Mouse (Mus musculus) CH12.LX (cell line): Measurements from ENCODE around the gene Phb. TPM values are rescaled to one million over a fixed set of nuclear protein-coding genes. Genes with fewer than 3 reads are reported as not detected.

Experiments
- DNase-seq: peaks from one replicate; pipeline ENCODE4 v3.0.0-alpha.2; 2013; ENCODE audit errors: extremely low read depth
- H3K27ac ChIP-seq: 2 replicates; pipeline ENCODE4 v1.5.1; 2012; ENCODE audit warnings: low read depth, mild to moderate bottlenecking, control low read depth, moderate library complexity; ENCODE audit not compliant: insufficient read depth
- H3K27me3 ChIP-seq: replicated peaks from 2 replicates; pipeline ENCODE3; 2012; ENCODE audit warnings: inconsistent platforms
- H3K36me3 ChIP-seq, 2 experiments: replicated peaks in 1 of 2; 2 replicates each; pipeline versions ENCODE3 to v1.6.1; 2012; ENCODE audit warnings: inconsistent platforms in 1 of 2, low read length in 1 of 2, mild to moderate bottlenecking in 1 of 2, mixed read lengths in 1 of 2, moderate library complexity in 1 of 2; ENCODE audit not compliant: control insufficient read depth in 1 of 2, insufficient read depth in 1 of 2
- H3K4me1 ChIP-seq, 2 experiments: 2 replicates each; pipeline ENCODE4 v1.6.1; 2012; ENCODE audit warnings: inconsistent platforms in 1 of 2, moderate library complexity in 1 of 2; ENCODE audit not compliant: insufficient read depth in 2 of 2, control insufficient read depth in 1 of 2
- H3K4me2 ChIP-seq: 2 replicates; pipeline ENCODE4 v1.6.1; 2012; ENCODE audit warnings: low read depth, mild to moderate bottlenecking, control low read depth; ENCODE audit not compliant: poor library complexity, insufficient read depth, severe bottlenecking
- H3K4me3 ChIP-seq, 3 experiments: fragments of 150-350 bp in 1 of 3; sonication (generic) in 1 of 3; replicated peaks in 1 of 3; 2 replicates each; pipeline versions ENCODE3 to v1.5.1; 2011 to 2012; ENCODE audit warnings: low read depth in 2 of 3, low read length in 2 of 3, mild to moderate bottlenecking in 2 of 3, moderate library complexity in 2 of 3, control low read depth in 1 of 3, improper control_type of control experiment in 1 of 3, inconsistent platforms in 1 of 3, mixed read lengths in 1 of 3; ENCODE audit not compliant: poor library complexity in 1 of 3
- H3K79me2 ChIP-seq: replicated peaks from 2 replicates; pipeline ENCODE4 v1.6.1; 2012; ENCODE audit warnings: mild to moderate bottlenecking, moderate library complexity; ENCODE audit not compliant: control insufficient read depth, poor library complexity, insufficient read depth, severe bottlenecking; ENCODE audit errors: extremely low read depth
- H3K9ac ChIP-seq: 2 replicates; pipeline ENCODE4 v1.6.1; 2012; ENCODE audit warnings: low read depth, mild to moderate bottlenecking, control low read depth, moderate library complexity; ENCODE audit not compliant: insufficient read depth
- H3K9me3 ChIP-seq: replicated peaks from 2 replicates; pipeline ENCODE3; 2012; ENCODE audit warnings: low read length, inconsistent platforms, mixed read lengths
- CHD2 ChIP-seq: IDR thresholded peaks from 2 replicates; pipeline ENCODE4 v1.6.1; 2011; ENCODE audit warnings: low read length, improper control_type of control experiment
- CTCF ChIP-seq, 2 experiments: IDR thresholded peaks in 1 of 2; conservative IDR thresholded peaks in 1 of 2; 2 replicates each; pipeline ENCODE4 v1.5.1; 2011 to 2012; ENCODE audit warnings: low read depth in 2 of 2, low read length in 2 of 2, improper control_type of control experiment in 1 of 2, inconsistent platforms in 1 of 2, mild to moderate bottlenecking in 1 of 2, moderate library complexity in 1 of 2
- ELF1 ChIP-seq: IDR thresholded peaks from 2 replicates; pipeline ENCODE4 v1.6.1; 2014; ENCODE audit warnings: low read depth, mild to moderate bottlenecking, inconsistent platforms, low read length, improper control_type of control experiment
- EP300 ChIP-seq: IDR thresholded peaks from 2 replicates; pipeline ENCODE4 v1.6.1; 2011; ENCODE audit warnings: low read length, improper control_type of control experiment
- ETS1 ChIP-seq: conservative IDR thresholded peaks from 2 replicates; pipeline ENCODE4 v1.6.1; 2012; ENCODE audit warnings: low read depth, mild to moderate bottlenecking, inconsistent platforms, low read length, improper control_type of control experiment, moderate library complexity
- GABPA ChIP-seq: IDR thresholded peaks from 2 replicates; pipeline ENCODE4 v1.6.1; 2012; ENCODE audit warnings: low read depth, low read length, improper control_type of control experiment, inconsistent platforms; ENCODE audit not compliant: insufficient replicate concordance
- HCFC1 ChIP-seq: IDR thresholded peaks from 2 replicates; pipeline ENCODE4 v1.6.1; 2012; ENCODE audit warnings: low read depth, mild to moderate bottlenecking, inconsistent platforms, low read length, improper control_type of control experiment
- IRF4 ChIP-seq: IDR thresholded peaks from 2 replicates; pipeline ENCODE4 v1.6.1; 2014; ENCODE audit warnings: low read depth, mild to moderate bottlenecking, inconsistent platforms, low read length, improper control_type of control experiment
- JUN ChIP-seq: IDR thresholded peaks from 2 replicates; pipeline ENCODE4 v1.6.1; 2011; ENCODE audit warnings: low read depth, mild to moderate bottlenecking, low read length, improper control_type of control experiment, moderate library complexity; ENCODE audit not compliant: insufficient read depth
- KAT2A ChIP-seq: IDR thresholded peaks from 2 replicates; pipeline ENCODE4 v1.6.1; 2012; ENCODE audit warnings: low read length, improper control_type of control experiment, inconsistent platforms; ENCODE audit not compliant: insufficient replicate concordance
- MAFK ChIP-seq: IDR thresholded peaks from 2 replicates; pipeline ENCODE4 v1.6.1; 2011; ENCODE audit warnings: low read length, improper control_type of control experiment; ENCODE audit not compliant: insufficient replicate concordance
- MAX ChIP-seq: IDR thresholded peaks from 2 replicates; pipeline ENCODE4 v1.6.1; 2011; ENCODE audit warnings: low read length, improper control_type of control experiment
- MAZ ChIP-seq: IDR thresholded peaks from 2 replicates; pipeline ENCODE4 v1.6.1; 2012; ENCODE audit warnings: low read depth, mild to moderate bottlenecking, inconsistent platforms, low read length, improper control_type of control experiment, moderate library complexity
- MEF2A ChIP-seq: IDR thresholded peaks from 2 replicates; pipeline ENCODE4 v1.6.1; 2014; ENCODE audit warnings: low read depth, mild to moderate bottlenecking, inconsistent platforms, low read length, improper control_type of control experiment, borderline replicate concordance
- MYC ChIP-seq: IDR thresholded peaks from 2 replicates; pipeline ENCODE4 v1.6.1; 2011; ENCODE audit warnings: low read depth, mild to moderate bottlenecking, improper control_type of control experiment, low read length
- NELFE ChIP-seq: IDR thresholded peaks from 2 replicates; pipeline ENCODE4 v1.6.1; 2011; ENCODE audit warnings: low read depth, low read length, improper control_type of control experiment
- NRF1 ChIP-seq: IDR thresholded peaks from 2 replicates; pipeline ENCODE4 v1.6.1; 2014; ENCODE audit warnings: low read depth, mild to moderate bottlenecking, inconsistent platforms, low read length, improper control_type of control experiment, moderate library complexity
- PAX5 ChIP-seq: IDR thresholded peaks from 2 replicates; pipeline ENCODE4 v1.6.1; 2012; ENCODE audit warnings: low read length, inconsistent platforms, mixed read lengths
- POLR2AphosphoS2 ChIP-seq: IDR thresholded peaks from 2 replicates; pipeline ENCODE4 v1.6.1; 2011; ENCODE audit warnings: low read depth, low read length, improper control_type of control experiment
- RCOR1 ChIP-seq: conservative IDR thresholded peaks from 2 replicates; pipeline ENCODE4 v1.6.1; 2012; ENCODE audit warnings: low read depth, mild to moderate bottlenecking, inconsistent platforms, low read length, improper control_type of control experiment
- SIN3A ChIP-seq: IDR thresholded peaks from 2 replicates; pipeline ENCODE4 v1.6.1; 2012; ENCODE audit warnings: low read length, improper control_type of control experiment, inconsistent platforms
- SMC3 ChIP-seq: IDR thresholded peaks from 2 replicates; pipeline ENCODE4 v1.6.1; 2011; ENCODE audit warnings: low read depth, low read length, improper control_type of control experiment
- TBP ChIP-seq: conservative IDR thresholded peaks from 2 replicates; pipeline ENCODE4 v1.6.1; 2011; ENCODE audit warnings: low read depth, low read length, improper control_type of control experiment
- TCF12 ChIP-seq: IDR thresholded peaks from 2 replicates; pipeline ENCODE4 v1.6.1; 2014; ENCODE audit warnings: low read depth, mild to moderate bottlenecking, inconsistent platforms, low read length, improper control_type of control experiment
- USF1 ChIP-seq: IDR thresholded peaks from 2 replicates; pipeline ENCODE4 v1.6.1; 2014; ENCODE audit warnings: low read depth, mild to moderate bottlenecking, inconsistent platforms, low read length, improper control_type of control experiment
- USF2 ChIP-seq: conservative IDR thresholded peaks from 2 replicates; pipeline ENCODE4 v1.6.1; 2011; ENCODE audit warnings: low read depth, low read length, improper control_type of control experiment
- ZC3H11A ChIP-seq: IDR thresholded peaks from 2 replicates; pipeline ENCODE4 v1.6.1; 2012; ENCODE audit warnings: low read depth, mild to moderate bottlenecking, inconsistent platforms, low read length, improper control_type of control experiment
- ZMIZ1 ChIP-seq: IDR thresholded peaks from 2 replicates; pipeline ENCODE4 v1.6.1; 2012; ENCODE audit warnings: low read depth, mild to moderate bottlenecking, inconsistent platforms, low read length, improper control_type of control experiment
- ZNF384 ChIP-seq: IDR thresholded peaks from 2 replicates; pipeline ENCODE4 v1.6.1; 2012; ENCODE audit warnings: low read depth, low read length, improper control_type of control experiment, inconsistent platforms
- dilution Hi-C: fragments of 300-500 bp; cut with MboI; formaldehyde crosslinking; loops from 2 replicates; pipeline ENCODE4 v1.14.3; 2020; ENCODE audit warnings: low sequenced_read_pairs; ENCODE audit not compliant: extremely low pct_unique_long_range_greater_than_20kb, extremely low pct_ligation_motif_present
- in situ Hi-C: fragments of 300-500 bp; cut with MboI; formaldehyde crosslinking; loops from 3 replicates; pipeline ENCODE4 v1.14.3; 2019; ENCODE audit warnings: low sequenced_read_pairs, low pct_ligation_motif_present, low pct_unique_long_range_greater_than_20kb, mixed read lengths
- polyA plus RNA-seq: library from polyadenylated mRNA; unstranded; fragments of >175 nt; gene quantifications from 2 replicates; pipeline ENCODE4 v1.2.1, GENCODE M21; 2012; ENCODE audit warnings: low read depth; ENCODE audit not compliant: insufficient read length
- total RNA-seq, 2 experiments: library from RNA; depleted of rRNA; stranded (reverse); fragments of 300-350 nt in 1 of 2; fragments of >200 nt in 1 of 2; gene quantifications; 2 replicates each; pipeline ENCODE4 v1.2.3; 2012 to 2014

The Phb gene
- total and polyA plus RNA-seq, 3 experiments = 405 to 699 (median 512) TPM

DNA sequence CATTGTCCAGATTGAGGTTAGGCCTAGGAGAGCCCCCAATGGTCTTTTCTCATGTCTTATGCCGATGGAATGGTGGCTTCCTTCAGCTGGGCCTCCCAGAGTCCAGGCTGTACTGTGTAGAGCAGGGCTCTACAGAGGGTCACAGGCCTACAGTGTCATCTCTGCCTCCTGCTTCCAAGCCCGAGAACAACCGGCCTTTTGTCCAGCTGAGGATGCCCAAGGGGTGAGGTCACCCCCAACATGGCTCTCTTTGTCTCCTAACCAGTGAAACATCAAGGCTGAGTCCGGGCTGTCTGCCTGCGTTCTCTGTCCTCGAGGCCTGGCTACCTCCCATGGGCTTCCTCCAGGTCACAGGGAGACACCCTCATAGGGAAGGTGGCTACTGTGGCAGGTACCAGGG lies 34.3 kb upstream of the Phb start:
- Histone ChIP-seq H3K27me3 (peaks cover 89% of the 10 kb centered on the region), H3K9ac (no peak overlapping the region), H3K4me3 (no peak overlapping the region), H3K79me2 (no peaks in the 10 kb centered on the region)
- dilution Hi-C loops (no loop called here), in situ Hi-C loops (no loop called here)
- DNase-seq = no peak
- TF ChIP-seq TCF12 (no peak), ELF1 (no peak), MAZ (no peak), MAFK (no peak), JUN (no peak), RCOR1 (no peak), TBP (no peak), USF1 (no peak), HCFC1 (no peak), ZNF384 (no peak), NRF1 (no peak), POLR2AphosphoS2 (no peak), MYC (no peak), IRF4 (no peak), MAX (no peak), GABPA (no peak), ETS1 (no peak), KAT2A (no peak), EP300 (no peak), ZMIZ1 (no peak)
- TF ChIP-seq, all 38 proteins: peak for 0
- Histone ChIP-seq H3K9me3 (no peaks in the 10 kb centered on the region), H3K4me2 (no peak overlapping the region), H3K27ac (no peak overlapping the region), H3K36me3 (no peaks in the 10 kb centered on the region), H3K4me1 (no peaks in the 10 kb centered on the region)

DNA sequence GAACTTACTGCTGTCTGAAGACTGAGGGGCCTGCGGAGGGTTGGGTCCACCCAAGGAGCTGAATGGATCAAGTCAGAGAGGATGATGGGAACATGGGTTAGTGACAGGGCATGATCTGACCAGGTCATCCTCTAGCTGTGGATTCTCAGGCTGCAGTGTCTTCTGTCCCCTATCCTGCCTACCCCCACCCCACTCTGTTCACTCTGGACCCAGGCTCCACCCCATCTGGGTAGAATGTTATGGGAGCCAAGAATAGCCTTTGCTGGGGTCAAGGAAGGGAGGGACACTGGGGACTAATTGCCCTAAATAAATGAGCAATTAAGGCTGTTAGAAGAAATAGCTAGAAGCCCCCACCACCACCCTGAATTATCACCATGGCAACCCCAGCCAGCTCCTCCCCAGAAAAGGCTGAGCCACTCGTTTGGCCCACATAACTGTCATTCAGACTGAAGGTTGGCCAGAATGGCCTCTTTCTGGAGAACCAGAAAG lies 33.2 kb upstream of the Phb start:
- Histone ChIP-seq H3K27me3 (peaks cover 87% of the 10 kb centered on the region), H3K9me3 (peaks cover 7% of the 10 kb centered on the region), H3K4me3 (no peak overlapping the region), H3K79me2 (no peaks in the 10 kb centered on the region), H3K27ac (no peak overlapping the region), H3K9ac (no peak overlapping the region), H3K4me1 (no peaks in the 10 kb centered on the region), H3K36me3 (no peaks in the 10 kb centered on the region), H3K4me2 (no peak overlapping the region)
- TF ChIP-seq MEF2A (no peak), CTCF (conservative IDR thresholded peaks at IDR 0.05 in 1 of 2, IDR thresholded peaks at IDR 0.05 in 1 of 2; ENCODE audit: low read depth in 2 of 2, low read length in 2 of 2) (no peak), HCFC1 (no peak), POLR2AphosphoS2 (no peak), USF1 (no peak), ELF1 (no peak), IRF4 (no peak), SIN3A (no peak), USF2 (no peak), SMC3 (no peak), ZC3H11A (no peak), CHD2 (no peak), NELFE (no peak), PAX5 (no peak)
- dilution Hi-C loops = no loop called here
- no peak for DNase-seq
- in situ Hi-C loops = no loop called here
